Mouse (Mus musculus): ENCODE measurements at regions not wholly inside any gene's neighbourhood (a gene's known extent, or its start where the extent isn't known, plus 50 kb on each side); places are given as distances from the start of the nearest gene placed in this dataset.
A peak's percentile ranks its signal among the peaks of the same experiment; 100 is the strongest.

DNA sequence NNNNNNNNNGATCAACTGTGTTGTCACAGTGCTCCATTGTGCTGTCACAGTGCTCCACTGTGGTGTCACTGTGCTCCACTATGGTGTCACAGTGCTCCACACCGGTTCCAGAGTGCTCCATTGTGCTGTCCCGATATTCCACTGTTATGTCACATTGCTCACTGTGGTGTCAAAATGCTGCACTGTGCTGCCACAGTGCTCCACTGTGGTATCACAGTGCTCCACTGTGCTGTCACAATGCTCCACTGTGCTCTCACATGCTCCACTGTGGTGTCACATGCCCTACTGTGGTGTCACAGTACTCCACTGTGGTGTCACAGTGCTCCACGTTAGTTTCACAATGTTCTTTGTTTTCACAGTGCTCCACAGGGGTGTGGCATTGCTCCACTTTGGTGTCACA, 359.3 kb upstream of the Olfr161 start:
- Histone ChIP-seq H3K9ac (no peak overlapping the region), H3K27ac (no peak overlapping the region), H3K4me1 (no peaks in the 10 kb centered on the region), H3K4me2 (no peak overlapping the region), H3K9me3 (peaks cover 49% of the 10 kb centered on the region), H3K4me3 (no peak overlapping the region), H3K27me3 (replicated peaks) (no peaks in the 10 kb centered on the region), H3K36me3 (replicated peaks) (no peaks in the 10 kb centered on the region)
- ATAC-seq (replicated peaks), result peak; percentile 80
- WGBS, result 70% methylated on average over 3 of the region's 3 CpGs

DNA sequence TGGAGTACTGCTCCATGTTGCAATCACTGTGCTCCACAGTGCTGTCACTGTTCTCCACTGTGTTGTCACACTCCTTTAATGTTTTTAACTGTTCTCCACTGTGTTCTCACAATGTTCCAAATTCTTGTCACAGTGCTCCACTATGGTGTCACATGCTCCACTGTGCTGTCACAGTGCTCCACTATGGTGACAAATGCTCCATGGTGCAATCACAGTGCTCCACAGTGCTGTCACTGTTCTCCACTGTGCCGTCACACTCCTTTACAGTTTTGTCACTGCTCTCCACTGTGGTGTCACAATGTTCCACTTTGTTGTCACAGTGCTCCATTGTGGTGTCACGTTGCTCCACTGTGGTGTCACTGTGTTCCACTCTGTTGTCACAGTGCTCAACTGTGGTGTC, 358.2 kb upstream of the Olfr161 start:
- ATAC-seq (replicated peaks), result no peak; the same call in 1 of the 2 replicates
- H3K4me3 ChIP-seq, result no peak overlapping the region

DNA sequence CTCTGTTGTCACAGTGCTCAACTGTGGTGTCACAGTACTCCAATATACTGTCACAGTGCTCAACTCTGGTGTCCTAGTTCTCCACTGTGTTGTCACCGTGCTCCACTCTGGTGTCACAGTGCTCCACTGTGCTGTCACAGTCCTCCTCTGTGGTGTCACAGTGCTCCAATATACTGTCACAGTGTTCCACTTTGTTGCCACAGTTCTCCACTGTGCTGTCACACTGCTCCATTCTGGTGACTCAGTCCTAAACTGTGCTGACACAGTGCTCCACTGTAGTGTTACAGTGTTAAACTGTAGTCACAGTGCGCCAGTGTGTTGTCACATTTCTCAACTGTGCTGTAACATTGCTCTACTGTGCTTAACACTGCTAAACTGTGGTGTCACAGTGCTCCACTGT, 356.8 kb upstream of the Olfr161 start:
- 59% methylated on average over 2 of the region's 2 CpGs for WGBS
- ATAC-seq (replicated peaks), result peak; percentile 41

More for the DNA sequence above, 358.2 kb upstream of the Olfr161 start:
- Histone ChIP-seq H3K27me3 (replicated peaks) (no peaks in the 10 kb centered on the region), H3K4me2 (no peak overlapping the region), H3K9ac (no peak overlapping the region), H3K9me3 (peaks cover 49% of the 10 kb centered on the region), H3K4me1 (no peaks in the 10 kb centered on the region), H3K27ac (no peak overlapping the region), H3K36me3 (replicated peaks) (no peaks in the 10 kb centered on the region)
- 52% methylated on average over 2 of the region's 2 CpGs for WGBS

DNA sequence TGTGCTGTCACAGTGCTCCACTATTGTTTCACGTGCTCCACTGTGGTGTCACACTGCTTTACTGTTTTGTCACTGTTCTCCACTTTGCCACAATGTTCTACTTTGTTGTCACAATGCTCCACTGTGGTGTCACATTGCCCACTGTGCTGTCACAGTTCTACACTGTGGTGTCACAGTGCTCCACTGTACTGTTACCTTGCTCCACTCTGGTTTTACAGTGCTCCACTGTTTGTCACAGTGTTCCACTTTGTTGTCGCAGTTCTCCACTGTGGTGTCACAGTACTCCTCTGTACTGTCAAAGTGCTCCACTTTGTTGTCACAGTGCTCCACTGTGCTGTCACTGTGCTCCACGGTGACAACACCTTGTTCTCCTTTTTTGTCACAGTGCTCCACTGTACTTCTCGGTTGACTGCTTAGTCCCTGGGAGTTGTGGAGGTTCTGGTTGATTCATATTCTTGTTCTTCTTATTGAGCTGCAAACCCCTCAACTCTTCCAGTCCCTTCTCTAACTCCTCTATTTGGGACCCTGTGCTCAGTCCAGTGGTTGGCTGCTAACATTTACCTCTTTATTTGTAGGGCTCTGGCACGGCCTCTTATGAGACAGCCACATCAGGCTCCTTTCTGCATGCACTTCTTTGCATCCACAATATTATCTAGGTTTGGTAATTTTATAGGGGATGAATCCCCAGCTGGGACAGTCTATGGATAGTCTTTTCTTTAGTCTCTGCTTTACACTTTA, 349.7 kb upstream of the Olfr161 start:
- Histone ChIP-seq H3K4me2 (no peak overlapping the region), H3K4me3 (no peak overlapping the region), H3K27ac (no peak overlapping the region), H3K9ac (no peak overlapping the region), H3K27me3 (replicated peaks) (no peaks in the 10 kb centered on the region), H3K9me3 (peaks cover 57% of the 10 kb centered on the region), H3K4me1 (no peaks in the 10 kb centered on the region), H3K36me3 (replicated peaks) (no peaks in the 10 kb centered on the region)
- 68% methylated on average over 5 of the region's 5 CpGs for WGBS
- ATAC-seq (replicated peaks), result peak; percentile 33; the same call in 1 of the 2 replicates

More for the DNA sequence above, 356.8 kb upstream of the Olfr161 start:
- Histone ChIP-seq H3K27ac (no peak overlapping the region), H3K4me1 (no peaks in the 10 kb centered on the region), H3K9me3 (peaks cover 59% of the 10 kb centered on the region), H3K4me3 (no peak overlapping the region), H3K27me3 (replicated peaks) (no peaks in the 10 kb centered on the region), H3K4me2 (no peak overlapping the region), H3K9ac (no peak overlapping the region), H3K36me3 (replicated peaks) (no peaks in the 10 kb centered on the region)

DNA sequence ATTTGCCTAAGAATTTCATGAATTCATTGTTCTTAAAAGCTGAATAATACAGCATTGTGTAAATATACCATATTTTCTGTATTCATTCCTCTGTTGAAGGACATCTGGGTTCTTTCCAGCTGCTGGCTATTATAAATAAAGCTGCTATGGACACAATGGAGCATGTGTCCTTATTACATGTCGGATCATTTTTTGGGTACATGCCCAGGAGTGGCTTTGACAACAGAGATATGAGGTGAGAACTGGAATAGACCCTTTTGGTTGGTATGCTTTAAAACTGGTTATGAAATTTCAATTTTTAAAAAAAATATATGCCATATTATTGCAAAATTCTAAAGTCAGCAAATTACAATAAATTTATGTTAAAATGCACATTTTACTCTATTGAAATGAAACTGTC, 348.9 kb upstream of the Olfr161 start:
- Histone ChIP-seq H3K36me3 (replicated peaks) (no peaks in the 10 kb centered on the region), H3K4me3 (no peak overlapping the region), H3K9me3 (peaks cover 61% of the 10 kb centered on the region), H3K27ac (no peak overlapping the region), H3K4me1 (no peaks in the 10 kb centered on the region), H3K27me3 (replicated peaks) (no peaks in the 10 kb centered on the region), H3K4me2 (no peak overlapping the region), H3K9ac (no peak overlapping the region)
- WGBS, result 65% methylated on average over 1 of the region's 1 CpGs
- no peak for ATAC-seq (replicated peaks)

DNA sequence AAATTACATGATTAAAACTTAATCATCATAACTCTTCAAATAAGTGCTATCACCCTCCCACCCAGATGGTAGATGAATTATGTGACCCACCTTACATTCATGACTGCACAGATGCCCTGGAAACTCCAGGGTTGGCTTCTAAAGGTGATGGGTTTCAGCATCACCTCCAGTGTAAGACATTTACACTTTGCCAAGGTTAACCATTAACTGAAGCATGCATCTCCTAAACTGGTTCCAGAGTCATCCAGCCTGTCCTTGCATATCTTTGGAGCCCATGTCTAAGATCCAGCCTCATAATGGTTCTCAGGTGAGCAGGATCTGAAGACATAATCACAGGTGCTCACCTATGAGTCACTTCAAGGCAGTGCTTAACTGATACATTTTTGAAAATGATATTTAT, 344.4 kb upstream of the Olfr161 start:
- H3K9ac ChIP-seq, result no peak overlapping the region
- peaks cover 52% of the 10 kb centered on the region for H3K9me3 ChIP-seq
- no peak overlapping the region for H3K4me3 ChIP-seq
- no peak overlapping the region for H3K4me2 ChIP-seq
- H3K36me3 ChIP-seq (replicated peaks), result no peaks in the 10 kb centered on the region
- H3K4me1 ChIP-seq, result no peaks in the 10 kb centered on the region
- H3K27me3 ChIP-seq (replicated peaks), result no peaks in the 10 kb centered on the region
- no peak overlapping the region for H3K27ac ChIP-seq
- ATAC-seq (replicated peaks), result no peak

DNA sequence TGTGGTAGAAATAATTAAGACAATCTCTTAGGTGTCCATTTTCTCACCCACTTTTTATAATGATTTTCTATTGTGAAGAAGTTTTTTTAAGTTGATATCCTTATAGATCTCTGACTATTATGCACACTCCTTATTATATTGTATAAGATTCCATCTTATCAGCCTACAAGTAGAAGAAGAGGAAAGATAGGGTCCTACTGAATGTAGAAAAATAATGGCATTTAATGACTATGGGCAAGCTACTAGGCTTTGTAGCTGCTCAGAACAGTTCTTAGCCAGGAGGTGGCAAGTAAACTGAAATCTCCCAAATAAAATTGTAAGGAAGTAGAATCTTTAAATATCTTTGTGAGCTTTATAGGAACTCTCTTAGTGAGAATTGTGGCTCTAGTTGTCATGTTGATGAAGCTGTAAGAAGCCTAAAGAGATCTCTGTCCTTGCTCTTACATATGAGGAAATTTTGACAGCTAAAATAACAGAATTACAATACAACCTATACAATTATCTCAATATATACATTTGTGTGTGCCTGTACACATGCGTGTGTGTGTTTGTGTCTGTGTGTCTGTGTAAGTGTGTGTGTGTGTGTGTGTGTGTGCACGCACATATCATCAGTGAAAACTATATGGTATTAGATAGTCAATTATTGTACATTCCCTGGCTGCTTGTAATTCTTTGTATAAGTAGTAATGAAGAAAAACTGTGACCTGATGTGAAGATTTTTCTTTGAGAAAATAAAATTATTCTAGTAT, 343.7 kb upstream of the Olfr161 start:
- Histone ChIP-seq H3K27ac (no peak overlapping the region), H3K4me1 (no peaks in the 10 kb centered on the region), H3K4me2 (no peak overlapping the region), H3K4me3 (no peak overlapping the region), H3K36me3 (replicated peaks) (no peaks in the 10 kb centered on the region), H3K9ac (no peak overlapping the region), H3K27me3 (replicated peaks) (no peaks in the 10 kb centered on the region), H3K9me3 (peaks cover 48% of the 10 kb centered on the region)
- WGBS, result 46% methylated on average over 2 of the region's 2 CpGs
- no peak for ATAC-seq (replicated peaks)

DNA sequence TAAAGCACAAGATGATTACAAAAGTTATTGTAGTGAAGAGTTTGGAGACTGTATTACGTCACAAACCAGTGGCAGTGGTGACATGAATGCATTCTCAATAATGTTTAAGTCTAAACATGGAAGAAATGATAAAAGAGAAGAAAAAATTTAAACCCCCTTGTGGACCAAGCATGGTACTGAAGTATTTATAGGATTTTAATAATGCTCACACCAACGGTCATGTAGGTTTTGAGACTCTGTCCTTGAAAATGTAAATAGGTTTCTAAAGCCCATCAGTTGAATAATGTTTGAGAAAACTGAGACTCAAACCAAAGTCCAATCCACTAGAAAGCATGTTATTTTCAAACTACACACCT, 343.1 kb upstream of the Olfr161 start:
- Histone ChIP-seq H3K9me3 (peaks cover 49% of the 10 kb centered on the region), H3K4me3 (no peak overlapping the region), H3K36me3 (replicated peaks) (no peaks in the 10 kb centered on the region), H3K4me1 (no peaks in the 10 kb centered on the region), H3K27ac (no peak overlapping the region), H3K27me3 (replicated peaks) (no peaks in the 10 kb centered on the region), H3K4me2 (no peak overlapping the region), H3K9ac (no peak overlapping the region)
- WGBS, result 50% methylated on average over 2 of the region's 2 CpGs
- no peak for ATAC-seq (replicated peaks)

DNA sequence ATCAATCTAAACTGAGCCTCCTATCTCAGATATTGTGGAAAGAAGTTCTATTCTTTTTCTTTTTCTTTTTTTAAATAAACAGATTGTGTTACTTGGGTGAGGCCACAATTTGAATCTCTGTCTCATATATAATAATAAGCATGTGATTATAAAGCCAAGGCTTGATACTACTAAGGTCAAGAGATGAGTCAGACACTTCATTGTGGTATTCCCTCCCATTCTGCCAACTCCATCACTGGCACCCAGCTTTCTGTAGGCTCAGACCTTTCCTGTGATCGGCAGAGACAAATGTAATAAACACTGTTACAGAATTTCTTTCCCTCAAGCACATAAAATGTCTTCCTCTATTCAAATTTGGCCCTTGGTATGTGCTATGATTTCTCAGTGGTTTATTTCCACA, 337.0 kb upstream of the Olfr161 start:
- Histone ChIP-seq H3K27ac (no peak overlapping the region), H3K27me3 (replicated peaks) (no peaks in the 10 kb centered on the region), H3K4me1 (no peaks in the 10 kb centered on the region), H3K4me3 (no peak overlapping the region), H3K36me3 (replicated peaks) (0 out of 2 replicates have a peak, but pooled peaks cover 3% of the 10 kb centered on the region), H3K9ac (no peak overlapping the region), H3K9me3 (peaks cover 55% of the 10 kb centered on the region), H3K4me2 (no peak overlapping the region)
- no peak for ATAC-seq (replicated peaks)
- WGBS, result 35% methylated on average over 1 of the region's 1 CpGs

DNA sequence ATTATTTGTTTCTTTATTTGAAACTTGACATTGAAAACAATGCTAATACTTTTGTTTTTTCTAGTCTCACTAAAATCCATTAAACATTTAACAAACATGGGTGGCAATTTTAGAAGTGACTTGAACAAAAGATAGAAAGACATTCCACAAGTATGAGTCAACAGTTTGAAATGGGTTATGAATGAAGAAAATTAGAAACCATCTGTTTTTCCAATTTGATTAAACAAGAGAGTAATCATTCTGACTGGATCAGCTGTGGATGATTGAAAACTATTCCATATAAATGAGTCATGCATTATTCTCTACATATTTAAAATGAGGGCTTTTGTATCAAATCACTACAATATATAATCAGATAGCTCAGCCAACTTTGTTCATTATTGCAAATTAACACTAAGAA, 334.8 kb upstream of the Olfr161 start:
- Histone ChIP-seq H3K36me3 (replicated peaks) (0 out of 2 replicates have a peak, but pooled peaks cover 3% of the 10 kb centered on the region), H3K4me1 (no peaks in the 10 kb centered on the region), H3K27ac (no peak overlapping the region), H3K4me3 (no peak overlapping the region), H3K27me3 (replicated peaks) (no peaks in the 10 kb centered on the region), H3K4me2 (no peak overlapping the region), H3K9me3 (peaks cover 63% of the 10 kb centered on the region), H3K9ac (no peak overlapping the region)
- no peak for ATAC-seq (replicated peaks)

DNA sequence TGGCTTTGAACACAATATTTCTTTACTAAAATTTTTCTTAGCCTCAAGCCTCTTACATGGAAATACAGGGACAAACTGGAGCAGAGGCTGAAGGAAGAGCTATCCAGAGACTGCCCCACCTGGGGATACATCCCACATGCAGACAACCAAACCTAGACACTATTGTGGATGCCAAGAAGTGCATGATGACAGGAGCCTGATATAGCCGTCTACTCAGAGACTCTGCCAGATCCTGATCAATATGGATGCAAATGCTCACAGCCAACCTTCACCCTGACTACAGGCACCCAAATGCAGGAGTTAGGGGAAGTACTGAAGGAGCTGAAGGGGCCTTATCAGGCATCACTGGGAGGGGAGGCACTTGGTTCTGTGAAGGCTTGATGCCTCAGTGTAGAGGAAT, 325.5 kb upstream of the Olfr161 start:
- no peak for ATAC-seq (replicated peaks)
- no peak overlapping the region for H3K9ac ChIP-seq
- peaks cover 70% of the 10 kb centered on the region for H3K9me3 ChIP-seq
- no peak overlapping the region for H3K4me2 ChIP-seq
- H3K36me3 ChIP-seq (replicated peaks), result no peaks in the 10 kb centered on the region
- H3K4me1 ChIP-seq, result no peaks in the 10 kb centered on the region
- 86% methylated on average over 1 of the region's 1 CpGs for WGBS
- no peak overlapping the region for H3K4me3 ChIP-seq
- H3K27me3 ChIP-seq (replicated peaks), result no peaks in the 10 kb centered on the region
- H3K27ac ChIP-seq, result no peak overlapping the region

DNA sequence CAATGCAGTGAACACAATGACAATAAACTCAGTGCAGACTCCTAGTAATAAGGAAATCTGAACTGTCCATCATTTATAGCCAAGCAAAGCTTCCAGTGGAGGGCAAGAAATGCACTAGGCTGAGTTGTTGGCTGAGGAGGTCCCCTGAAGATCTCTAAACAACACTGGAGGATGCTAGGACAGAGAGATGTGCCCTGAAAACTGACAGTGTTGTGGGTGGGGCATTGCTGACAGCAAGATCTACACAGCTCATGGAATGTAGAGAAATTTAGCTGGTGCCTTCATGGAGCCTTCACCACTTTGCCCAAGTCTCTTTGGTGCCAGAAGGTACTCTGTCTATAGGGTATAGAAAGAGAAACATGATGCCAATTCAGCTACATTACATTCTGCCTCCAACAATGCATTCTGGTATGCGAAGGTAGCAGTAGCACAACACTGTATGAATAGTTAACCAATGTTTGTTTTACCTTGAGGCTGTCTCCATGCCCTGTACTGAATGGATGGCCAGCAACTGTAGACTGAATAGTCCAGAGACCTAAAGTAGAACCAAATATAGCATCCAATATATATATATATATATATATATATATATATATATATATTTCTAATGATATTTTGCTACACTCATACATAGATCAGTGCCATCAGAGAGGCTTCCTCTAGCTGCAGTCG, 318.9 kb upstream of the Olfr161 start:
- Histone ChIP-seq H3K4me2 (no peak overlapping the region), H3K27me3 (replicated peaks) (no peaks in the 10 kb centered on the region), H3K9ac (no peak overlapping the region), H3K4me1 (no peaks in the 10 kb centered on the region), H3K4me3 (no peak overlapping the region), H3K36me3 (replicated peaks) (no peaks in the 10 kb centered on the region), H3K27ac (no peak overlapping the region), H3K9me3 (peaks cover 75% of the 10 kb centered on the region)
- 54% methylated on average over 2 of the region's 2 CpGs for WGBS
- ATAC-seq (replicated peaks), result no peak
